Mouse (Mus musculus): ENCODE results near the gene Zranb1. TPM values are rescaled to one million over a fixed set of nuclear protein-coding genes. Genes with fewer than 3 reads are reported as not detected.

Gene Zranb1
- polyA plus RNA-seq, 1 experiment from 2014 or later = 17.1 TPM

DNA sequence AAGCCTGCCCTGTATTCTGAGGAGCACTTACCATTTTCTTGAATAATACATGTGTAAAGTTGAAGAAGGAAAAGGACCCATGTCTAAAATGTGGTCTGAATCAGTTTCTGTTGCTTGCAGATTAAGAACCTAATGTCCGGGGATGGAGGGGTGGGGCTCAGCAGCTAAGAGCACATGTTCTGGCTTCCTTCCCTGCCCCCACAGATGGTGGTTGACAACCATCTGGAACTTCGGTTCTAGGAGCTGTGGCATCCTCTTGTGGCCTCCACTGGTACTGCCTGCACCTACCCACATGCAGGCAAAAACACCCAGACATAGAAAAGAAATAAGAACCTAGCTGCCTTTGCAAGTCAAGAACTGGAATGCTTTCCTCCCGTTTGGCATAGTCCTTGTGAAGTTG, 72.5 kb downstream of the Zranb1 start:
- WGBS = 14% methylated on average over 3 of the region's 3 CpGs
- Histone ChIP-seq H3K4me3 (replicated peaks) (no peak overlapping the region), H3K9me3 (replicated peaks) (no peaks in the 10 kb centered on the region), H3K9ac (no peak overlapping the region), H3K27me3 (no peaks in the 10 kb centered on the region), H3K4me2 (replicated peaks) (no peak overlapping the region), H3K4me1 (peaks cover 44% of the 10 kb centered on the region), H3K36me3 (peaks cover 11% of the 10 kb centered on the region), H3K27ac (replicated peaks) (no peak overlapping the region)
- no peak; the same call in 1 of the 2 replicates for ATAC-seq (ENCODE audit: insufficient number of reproducible peaks, low FRiP score, low TSS enrichment, low read depth)

DNA sequence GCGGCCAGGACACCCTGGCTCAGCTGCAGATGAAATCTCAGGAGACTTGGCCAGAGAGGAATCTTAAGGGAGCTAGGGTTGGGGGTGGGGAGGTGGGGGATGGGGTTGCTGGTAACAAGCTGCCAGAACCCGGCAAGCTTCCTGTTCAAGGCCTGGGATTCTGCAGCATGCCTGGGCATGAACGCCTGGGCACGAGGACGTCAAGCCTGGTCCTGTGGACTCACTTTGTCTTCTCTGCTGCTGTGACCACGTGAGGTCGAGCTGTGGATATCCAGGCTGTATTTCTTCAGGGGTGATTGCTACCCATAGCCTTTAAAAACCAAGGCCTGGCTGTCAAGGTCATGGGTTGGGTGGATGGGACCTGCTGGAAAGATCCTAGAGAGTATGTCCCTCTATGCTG, 74.8 kb downstream of the Zranb1 start:
- Histone ChIP-seq H3K36me3 (peaks cover 3% of the 10 kb centered on the region; the same call in 1 of the 2 replicates), H3K9me3 (replicated peaks) (no peaks in the 10 kb centered on the region), H3K9ac (0 out of 2 replicates have a peak overlapping the region, but pooled peaks have one; percentile 13), H3K4me3 (replicated peaks) (no peak overlapping the region), H3K4me2 (replicated peaks) (no peak overlapping the region), H3K4me1 (peaks cover 60% of the 10 kb centered on the region), H3K27ac (replicated peaks) (no peak overlapping the region), H3K27me3 (no peaks in the 10 kb centered on the region)
- ATAC-seq (ENCODE audit: insufficient number of reproducible peaks, low FRiP score, low TSS enrichment, low read depth) = no peak
- 69% methylated on average over 7 of the region's 7 CpGs for WGBS

DNA sequence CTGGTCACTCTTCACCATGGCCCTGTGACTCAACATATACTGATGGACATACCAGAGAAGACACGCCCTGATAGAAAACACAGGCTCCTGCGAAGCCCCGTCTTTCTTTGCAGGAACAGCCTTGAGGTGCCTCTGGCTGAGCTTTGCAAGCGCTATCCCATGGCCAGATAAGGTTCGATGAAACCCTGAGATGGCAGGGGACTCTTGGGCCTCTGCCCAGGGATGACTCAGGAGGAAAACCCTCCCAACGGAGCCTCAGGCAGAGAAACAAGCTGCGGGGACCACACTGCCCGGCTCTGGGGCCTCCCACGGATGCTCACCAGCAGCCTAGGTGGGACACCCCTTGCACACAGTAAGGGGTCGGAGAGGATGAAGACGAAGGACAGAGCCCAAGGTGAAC, 76.4 kb downstream of the Zranb1 start:
- H3K4me3 ChIP-seq (replicated peaks) = no peak overlapping the region
- H3K4me1 ChIP-seq = peaks cover 73% of the 10 kb centered on the region
- H3K4me2 ChIP-seq (replicated peaks) = no peak overlapping the region
- no peak overlapping the region for H3K27ac ChIP-seq (replicated peaks)
- H3K36me3 ChIP-seq = peaks cover 3% of the 10 kb centered on the region; the same call in 1 of the 2 replicates
- no peaks in the 10 kb centered on the region for H3K27me3 ChIP-seq
- no peaks in the 10 kb centered on the region for H3K9me3 ChIP-seq (replicated peaks)
- no peak overlapping the region for H3K9ac ChIP-seq
- WGBS = 65% methylated on average over 11 of the region's 11 CpGs
- ATAC-seq (ENCODE audit: insufficient number of reproducible peaks, low FRiP score, low TSS enrichment, low read depth) = no peak

- H3K36me3 ChIP-seq = peaks cover 3% of the 10 kb centered on the region; the same call in 1 of the 2 replicates
- WGBS = 88% methylated on average over 4 of the region's 4 CpGs
- H3K27ac ChIP-seq (replicated peaks) = no peak overlapping the region
- H3K9ac ChIP-seq = no peak overlapping the region
- no peak overlapping the region for H3K4me3 ChIP-seq (replicated peaks)
- ATAC-seq (ENCODE audit: insufficient number of reproducible peaks, low FRiP score, low TSS enrichment, low read depth) = no peak
- no peak overlapping the region for H3K4me2 ChIP-seq (replicated peaks)
- peaks cover 74% of the 10 kb centered on the region for H3K4me1 ChIP-seq
- no peaks in the 10 kb centered on the region for H3K27me3 ChIP-seq
- H3K9me3 ChIP-seq (replicated peaks) = no peaks in the 10 kb centered on the region
Observed at GRCm38 (mm10) chr7:133008663-133009062, 77.7 kb downstream of the Zranb1 start.

DNA sequence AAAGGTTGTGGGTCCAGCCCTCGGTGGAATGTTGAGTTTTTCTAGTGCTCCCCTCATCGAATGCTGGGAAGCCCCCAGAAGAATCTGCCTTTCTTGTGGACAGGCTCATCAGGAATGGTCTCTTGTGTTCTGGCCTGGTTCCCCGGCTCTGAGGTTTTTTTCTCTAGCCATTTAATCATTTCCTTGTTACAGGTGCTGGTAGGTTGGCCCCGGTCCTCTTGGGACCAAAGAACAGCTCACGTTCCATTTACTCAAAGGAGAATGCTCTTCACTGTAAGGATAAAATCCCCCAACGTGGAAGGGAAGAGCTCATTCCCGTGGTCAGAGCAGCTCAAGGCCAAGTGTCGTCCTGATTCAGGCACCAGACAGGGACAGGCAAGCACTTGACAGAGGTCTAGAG, 78.7 kb downstream of the Zranb1 start:
- Histone ChIP-seq H3K9ac (no peak overlapping the region), H3K4me2 (replicated peaks) (no peak overlapping the region), H3K27me3 (no peaks in the 10 kb centered on the region), H3K9me3 (replicated peaks) (no peaks in the 10 kb centered on the region), H3K36me3 (peaks cover 3% of the 10 kb centered on the region; the same call in 1 of the 2 replicates), H3K4me1 (peaks cover 76% of the 10 kb centered on the region), H3K27ac (replicated peaks) (no peak overlapping the region), H3K4me3 (replicated peaks) (no peak overlapping the region)
- ATAC-seq (ENCODE audit: insufficient number of reproducible peaks, low FRiP score, low TSS enrichment, low read depth) = no peak
- 76% methylated on average over 8 of the region's 8 CpGs for WGBS

GRCm38 (mm10) chr7:133010477-133010876, 79.5 kb downstream of the Zranb1 start:
- Histone ChIP-seq H3K9me3 (replicated peaks) (no peaks in the 10 kb centered on the region), H3K9ac (no peak overlapping the region), H3K27ac (replicated peaks) (peak overlapping the region; percentile 78; the same call in 1 of the 2 replicates), H3K4me3 (replicated peaks) (no peak overlapping the region), H3K4me2 (replicated peaks) (no peak overlapping the region), H3K36me3 (peaks cover 3% of the 10 kb centered on the region; the same call in 1 of the 2 replicates), H3K4me1 (peaks cover 81% of the 10 kb centered on the region), H3K27me3 (no peaks in the 10 kb centered on the region)
- ATAC-seq (ENCODE audit: insufficient number of reproducible peaks, low FRiP score, low TSS enrichment, low read depth) = no peak
- WGBS = 83% methylated on average over 3 of the region's 3 CpGs

DNA sequence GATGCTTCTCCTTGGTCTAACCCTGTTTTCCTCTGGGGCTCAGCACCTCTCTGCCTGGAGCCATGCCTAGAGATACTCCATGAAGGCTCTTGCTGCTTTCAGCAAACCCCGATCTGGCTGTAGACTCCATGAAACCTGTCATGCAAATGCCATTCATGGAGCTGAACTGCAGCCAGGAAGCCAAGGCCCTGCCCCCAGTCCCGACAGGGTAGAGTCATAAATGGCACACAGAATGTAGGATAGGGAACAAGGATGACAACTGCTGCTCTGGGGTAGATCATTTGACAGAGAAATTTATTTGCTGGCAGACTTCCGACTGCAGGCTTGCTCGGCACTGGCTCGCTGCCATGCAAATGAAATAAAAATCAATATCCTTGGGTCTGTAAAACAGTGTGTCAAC, 80.2 kb downstream of the Zranb1 start:
- Histone ChIP-seq H3K4me3 (replicated peaks) (no peak overlapping the region), H3K36me3 (no peaks in the 10 kb centered on the region; the same call in 1 of the 2 replicates), H3K4me2 (replicated peaks) (no peak overlapping the region), H3K27me3 (no peaks in the 10 kb centered on the region), H3K9me3 (replicated peaks) (no peaks in the 10 kb centered on the region), H3K9ac (no peak overlapping the region), H3K27ac (replicated peaks) (peak overlapping the region; percentile 78), H3K4me1 (peaks cover 80% of the 10 kb centered on the region)
- peak; percentile 41; the same call in 1 of the 2 replicates for ATAC-seq (ENCODE audit: insufficient number of reproducible peaks, low FRiP score, low TSS enrichment, low read depth)
- 5% methylated on average over 5 of the region's 5 CpGs for WGBS

DNA sequence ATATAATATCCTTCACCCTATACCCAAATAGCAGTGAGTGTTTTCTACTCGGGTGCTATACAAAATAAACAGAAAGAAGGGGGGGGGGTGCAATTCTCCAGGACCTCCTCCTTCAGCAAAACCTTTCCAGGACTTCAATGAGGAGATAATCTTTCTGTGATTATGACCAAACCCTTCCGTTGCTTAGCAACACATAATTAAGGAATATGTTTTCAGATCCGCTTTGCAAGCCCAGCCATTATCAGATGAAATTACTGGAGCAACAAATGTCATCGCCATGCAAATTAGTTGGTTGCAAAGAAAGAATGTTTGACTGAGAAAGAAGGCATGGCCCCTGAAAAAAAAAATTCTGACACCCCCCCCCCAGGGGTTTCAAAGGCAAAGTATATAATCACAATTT, 80.7 kb downstream of the Zranb1 start:
- Histone ChIP-seq H3K9ac (no peak overlapping the region), H3K4me2 (replicated peaks) (no peak overlapping the region), H3K27ac (replicated peaks) (peak overlapping the region; percentile 78; the same call in 1 of the 2 replicates), H3K4me3 (replicated peaks) (no peak overlapping the region), H3K9me3 (replicated peaks) (no peaks in the 10 kb centered on the region), H3K36me3 (no peaks in the 10 kb centered on the region; the same call in 1 of the 2 replicates), H3K27me3 (no peaks in the 10 kb centered on the region), H3K4me1 (peaks cover 76% of the 10 kb centered on the region)
- WGBS = 20% methylated on average over 4 of the region's 4 CpGs
- ATAC-seq (ENCODE audit: insufficient number of reproducible peaks, low FRiP score, low TSS enrichment, low read depth) = no peak

DNA sequence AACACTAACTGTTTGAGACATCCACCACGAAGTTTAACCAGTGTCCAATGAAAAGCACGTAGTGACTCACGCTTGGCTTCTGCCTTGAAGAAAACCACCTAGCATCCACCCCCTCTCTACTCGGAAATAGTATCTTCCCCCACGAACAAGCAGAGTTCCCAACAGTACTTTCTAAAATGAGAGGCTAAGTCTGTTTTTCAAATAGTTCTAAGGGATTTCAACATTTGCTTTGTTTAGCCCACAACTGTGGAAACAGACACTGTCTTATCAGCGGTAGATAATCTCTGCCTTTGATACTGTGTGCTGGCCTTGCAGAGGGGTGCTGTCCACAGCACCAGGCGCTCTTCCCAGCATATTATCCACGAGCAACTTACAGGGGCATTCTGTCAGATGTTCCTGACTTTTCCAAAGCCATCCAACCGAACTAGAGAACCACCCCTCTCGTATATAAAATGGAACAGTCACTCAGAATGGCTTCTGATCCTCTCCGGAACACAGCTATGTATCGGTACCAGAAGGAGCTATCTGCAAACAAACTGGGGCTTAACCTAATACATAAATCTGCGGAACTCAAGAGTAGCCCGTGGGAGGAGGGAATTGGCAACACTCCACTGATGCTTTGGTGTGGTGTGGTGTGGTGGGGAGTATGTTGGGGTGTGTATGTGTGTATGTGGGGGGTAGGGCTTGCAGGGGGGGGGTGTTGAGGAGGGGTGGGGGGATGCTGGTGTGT, 81.9 kb downstream of the Zranb1 start:
- H3K9me3 ChIP-seq (replicated peaks) = no peaks in the 10 kb centered on the region
- H3K27me3 ChIP-seq = no peaks in the 10 kb centered on the region
- no peak overlapping the region for H3K9ac ChIP-seq
- H3K4me2 ChIP-seq (replicated peaks) = no peak overlapping the region
- no peak for ATAC-seq (ENCODE audit: insufficient number of reproducible peaks, low FRiP score, low TSS enrichment, low read depth)
- peaks cover 65% of the 10 kb centered on the region for H3K4me1 ChIP-seq
- H3K4me3 ChIP-seq (replicated peaks) = no peak overlapping the region
- peak overlapping the region; percentile 23; the same call in 1 of the 2 replicates for H3K27ac ChIP-seq (replicated peaks)
- no peaks in the 10 kb centered on the region; the same call in 1 of the 2 replicates for H3K36me3 ChIP-seq
- 41% methylated on average over 14 of the region's 14 CpGs for WGBS

- Histone ChIP-seq H3K4me1 (peaks cover 64% of the 10 kb centered on the region), H3K27ac (replicated peaks) (no peak overlapping the region)
- ATAC-seq (ENCODE audit: insufficient number of reproducible peaks, low FRiP score, low TSS enrichment, low read depth) = no peak
Observed at GRCm38 (mm10) chr7:133013923-133014322, 83.0 kb downstream of the Zranb1 start.

GRCm38 (mm10) chr7:133014631-133015030, 83.7 kb downstream of the Zranb1 start:
- Histone ChIP-seq H3K4me2 (replicated peaks) (no peak overlapping the region), H3K4me1 (peaks cover 69% of the 10 kb centered on the region), H3K9ac (no peak overlapping the region), H3K36me3 (peaks cover 3% of the 10 kb centered on the region; the same call in 1 of the 2 replicates), H3K4me3 (replicated peaks) (no peak overlapping the region), H3K27ac (replicated peaks) (no peak overlapping the region), H3K9me3 (replicated peaks) (no peaks in the 10 kb centered on the region), H3K27me3 (no peaks in the 10 kb centered on the region)
- 88% methylated on average over 14 of the region's 14 CpGs for WGBS
- ATAC-seq (ENCODE audit: insufficient number of reproducible peaks, low FRiP score, low TSS enrichment, low read depth) = no peak

More at GRCm38 (mm10) chr7:133013923-133014322, 83.0 kb downstream of the Zranb1 start:
- Histone ChIP-seq H3K4me2 (replicated peaks) (no peak overlapping the region), H3K27me3 (no peaks in the 10 kb centered on the region), H3K9ac (no peak overlapping the region), H3K4me3 (replicated peaks) (no peak overlapping the region), H3K9me3 (replicated peaks) (no peaks in the 10 kb centered on the region), H3K36me3 (peaks cover 3% of the 10 kb centered on the region; the same call in 1 of the 2 replicates)
- 88% methylated on average over 10 of the region's 10 CpGs for WGBS

Data from embryonic facial prominence, embryonic 15.5 days (tissue).